In the genomic region with DNA sequence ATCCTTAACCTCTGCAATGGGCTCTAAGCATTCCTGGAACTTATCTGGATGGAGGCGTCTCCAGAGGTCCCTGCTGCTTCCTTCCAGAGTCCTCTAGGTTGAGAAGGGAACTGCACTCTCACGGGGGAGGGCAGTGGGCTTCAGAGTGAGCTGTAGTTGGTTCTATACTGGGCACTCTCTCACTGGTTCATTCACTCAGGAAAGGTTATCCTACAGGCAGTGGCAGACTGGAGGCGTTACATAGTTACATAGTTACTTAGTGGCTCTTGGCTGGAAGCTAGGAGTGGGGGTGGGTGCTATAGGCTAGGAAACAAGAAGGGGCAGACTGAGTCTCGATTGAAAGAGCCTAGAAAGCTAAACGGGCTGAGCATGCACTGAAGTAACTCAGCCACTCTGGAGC, we compare ENCODE assay signal across 17 mouse cellular contexts. TPM values are rescaled to one million over a fixed set of nuclear protein-coding genes. Genes with fewer than 3 reads are reported as not detected.
DNase-seq lines count a peak whose midpoint lies in the region; ATAC-seq and TF ChIP-seq lines count a peak whose summit lies in the region.
"Had no signal": no experiment of that assay in that cellular context is flagged by ENCODE, and none has a peak within 500 bp of the region (broad histone marks: within the 10 kb centered on the region; RNA-seq: fewer than 3 reads in every experiment).

No protein-coding gene starts in this region.

- H3K4me2 ChIP-seq in intestine, embryonic 15.5 days (replicated peaks), result no peak overlapping the region
- H3K4me2 ChIP-seq in intestine, postnatal 0 days (replicated peaks; ENCODE audit: low read depth), result no peak overlapping the region
- H3K4me2 ChIP-seq in limb, embryonic 12.5 days, result no peak overlapping the region
- H3K4me2 ChIP-seq in stomach, embryonic 16.5 days (ENCODE audit: low read depth, low read length), result no peak overlapping the region
- H3K4me2 ChIP-seq: embryonic facial prominence, embryonic 15.5 days; hindbrain, embryonic 14.5 days; limb, embryonic 15.5 days had no signal

- in situ Hi-C loops in Patski (cut with MboI; ENCODE audit: low pct_unique_long_range_greater_than_20kb), result no loop called here

- H3K36me3 ChIP-seq in intestine, embryonic 15.5 days, result no peaks in the 10 kb centered on the region
- no peaks in the 10 kb centered on the region for H3K36me3 ChIP-seq in intestine, postnatal 0 days (ENCODE audit: control insufficient read depth, insufficient read depth)
- no peaks in the 10 kb centered on the region for H3K36me3 ChIP-seq in limb, embryonic 12.5 days
- no peaks in the 10 kb centered on the region for H3K36me3 ChIP-seq in limb, embryonic 10.5 days
- H3K36me3 ChIP-seq in stomach, embryonic 16.5 days (ENCODE audit: control insufficient read depth, insufficient read depth, low read length), result no peaks in the 10 kb centered on the region
- H3K36me3 ChIP-seq: embryonic facial prominence, embryonic 15.5 days; limb, embryonic 15.5 days had no signal

- TF ChIP-seq CTCF in intestine, postnatal 0 days (IDR thresholded peaks at IDR 0.05; ENCODE audit: low read depth), result no peak
- TF ChIP-seq CTCF in Patski (IDR thresholded peaks at IDR 0.05), result no peak

- no peak overlapping the region for H3K27ac ChIP-seq in intestine, embryonic 15.5 days
- H3K27ac ChIP-seq in intestine, postnatal 0 days (ENCODE audit: low read depth, low read length), result no peak overlapping the region
- 0 out of 2 replicates have a peak overlapping the region, but pooled peaks have one; percentile 29 for H3K27ac ChIP-seq in limb, embryonic 12.5 days
- no peak overlapping the region for H3K27ac ChIP-seq in limb, embryonic 10.5 days
- no peak overlapping the region for H3K27ac ChIP-seq in stomach, embryonic 16.5 days (ENCODE audit: low read length)
- H3K27ac ChIP-seq: embryonic facial prominence, embryonic 15.5 days; hindbrain, embryonic 14.5 days; limb, embryonic 15.5 days had no signal

- H3K9me3 ChIP-seq in intestine, embryonic 15.5 days, result no peaks in the 10 kb centered on the region
- no peaks in the 10 kb centered on the region for H3K9me3 ChIP-seq in intestine, postnatal 0 days (ENCODE audit: control insufficient read depth)
- H3K9me3 ChIP-seq in limb, embryonic 12.5 days, result peaks cover 2% of the 10 kb centered on the region; the same call in 1 of the 2 replicates
- no peaks in the 10 kb centered on the region for H3K9me3 ChIP-seq in limb, embryonic 10.5 days (replicated peaks)
- H3K9me3 ChIP-seq in stomach, embryonic 16.5 days (replicated peaks; ENCODE audit: control insufficient read depth, low read length), result no peaks in the 10 kb centered on the region
- H3K9me3 ChIP-seq: embryonic facial prominence, embryonic 15.5 days; limb, embryonic 15.5 days had no signal

- no peaks in the 10 kb centered on the region for H3K27me3 ChIP-seq in intestine, embryonic 15.5 days (replicated peaks)
- H3K27me3 ChIP-seq in intestine, postnatal 0 days (replicated peaks; ENCODE audit: control insufficient read depth, insufficient read depth, low read length), result no peaks in the 10 kb centered on the region
- no peaks in the 10 kb centered on the region for H3K27me3 ChIP-seq in limb, embryonic 12.5 days
- H3K27me3 ChIP-seq in limb, embryonic 10.5 days (ENCODE audit: low read depth, poor library complexity, severe bottlenecking), result no peaks in the 10 kb centered on the region
- H3K27me3 ChIP-seq in Patski, result no peaks in the 10 kb centered on the region
- no peaks in the 10 kb centered on the region for H3K27me3 ChIP-seq in stomach, embryonic 16.5 days (ENCODE audit: control insufficient read depth, insufficient read depth, low read length)
- H3K27me3 ChIP-seq: embryonic facial prominence, embryonic 15.5 days; limb, embryonic 15.5 days had no signal

- 46% methylated on average over 5 of the region's 5 CpGs for WGBS in intestine, embryonic 15.5 days
- 39% methylated on average over 5 of the region's 5 CpGs for WGBS in intestine, postnatal 0 days
- WGBS in limb, embryonic 12.5 days, result 55% methylated on average over 5 of the region's 5 CpGs
- WGBS in limb, embryonic 10.5 days, result 63% methylated on average over 5 of the region's 5 CpGs
- WGBS in stomach, embryonic 16.5 days, result 36% methylated on average over 5 of the region's 5 CpGs

- H3K9ac ChIP-seq in intestine, embryonic 15.5 days, result no peak overlapping the region
- H3K9ac ChIP-seq in intestine, postnatal 0 days (ENCODE audit: low read depth, low read length), result no peak overlapping the region
- no peak overlapping the region for H3K9ac ChIP-seq in limb, embryonic 12.5 days (replicated peaks)
- 0 out of 2 replicates have a peak overlapping the region, but pooled peaks have one; percentile 6 for H3K9ac ChIP-seq in stomach, embryonic 16.5 days (ENCODE audit: low read length)
- H3K9ac ChIP-seq: embryonic facial prominence, embryonic 15.5 days; hindbrain, embryonic 14.5 days; limb, embryonic 15.5 days; liver, postnatal 0 days had no signal

- 0 out of 2 replicates have a peak, but pooled peaks cover 2% of the 10 kb centered on the region for H3K4me1 ChIP-seq in intestine, embryonic 15.5 days (replicated peaks)
- no peaks in the 10 kb centered on the region for H3K4me1 ChIP-seq in intestine, postnatal 0 days (replicated peaks; ENCODE audit: control insufficient read depth, insufficient read depth, low read length)
- peaks cover 4% of the 10 kb centered on the region; the same call in 1 of the 2 replicates for H3K4me1 ChIP-seq in limb, embryonic 12.5 days (replicated peaks)
- H3K4me1 ChIP-seq in limb, embryonic 10.5 days, result no peaks in the 10 kb centered on the region
- H3K4me1 ChIP-seq in stomach, embryonic 16.5 days (ENCODE audit: control insufficient read depth, insufficient read depth, low read length), result peaks cover 15% of the 10 kb centered on the region

- H3K4me3 ChIP-seq in intestine, embryonic 15.5 days (replicated peaks), result no peak overlapping the region
- H3K4me3 ChIP-seq in intestine, postnatal 0 days (ENCODE audit: low read depth, low read length), result no peak overlapping the region
- no peak overlapping the region for H3K4me3 ChIP-seq in limb, embryonic 12.5 days (replicated peaks)
- H3K4me3 ChIP-seq in limb, embryonic 10.5 days, result no peak overlapping the region
- no peak overlapping the region for H3K4me3 ChIP-seq in stomach, embryonic 16.5 days (replicated peaks; ENCODE audit: low read length)
- H3K4me3 ChIP-seq: embryonic facial prominence, embryonic 15.5 days; limb, embryonic 15.5 days had no signal

- POLR2A ChIA-PET in Patski (lab: Charles Lee), result no interaction called here

- CTCF ChIA-PET in Patski (lab: Charles Lee), result interaction anchor here (1.0 kb wide), 1 partner anchor 10 kb away, joined by 3 read pairs; no protein-coding TSS in a partner anchor

- ATAC-seq in intestine, embryonic 15.5 days, result peak; percentile 23; the same call in 1 of the 2 replicates
- no peak for ATAC-seq in intestine, postnatal 0 days
- no peak for ATAC-seq in limb, embryonic 12.5 days (ENCODE audit: insufficient number of reproducible peaks, insufficient read depth, low FRiP score, low TSS enrichment, low read depth)
- ATAC-seq in Patski, result peak; percentile 26
- no peak for ATAC-seq in stomach, embryonic 16.5 days (ENCODE audit: insufficient read depth, low FRiP score)
- ATAC-seq: liver, postnatal 0 days had no signal

- no peak for DNase-seq in limb, embryonic 10.5 days (ENCODE audit: low spot score)
- no peak for DNase-seq in Patski (ENCODE audit: low read depth, low spot score)
- DNase-seq in neural tube, embryonic 10.5 days (ENCODE audit: extremely low spot score, low spot score), result no peak
- DNase-seq: adrenal gland, postnatal 10 days; cerebellum, adult 8-10 months; heart, postnatal 14 days; kidney, adult 2 months; layer of hippocampus, adult 9-11 months; liver, postnatal 0 days; thymus, postnatal 36 days had no signal

RNA-seq across cellular contexts. Expression of gene Wnt4, which starts 26.4 kb away (rescaled TPM):
- 2.8 and 4.0 TPM in 2 replicates for polyA plus RNA-seq in intestine, embryonic 15.5 days (2015; fragmentation: Nextera tagmentation; extraction: Ambion mirVana)
- 2.1 and 2.4 TPM in 2 replicates for polyA plus RNA-seq in intestine, postnatal 0 days (2015; fragmentation: Nextera tagmentation; extraction: Ambion mirVana)
- 2.6 and 6.9 TPM in 2 replicates for polyA plus RNA-seq in limb, embryonic 12.5 days (2016; fragmentation: Nextera tagmentation; extraction: Ambion mirVana)
- polyA plus RNA-seq in limb, embryonic 10.5 days (2016; fragmentation: Nextera tagmentation; extraction: Ambion mirVana), result 1.3 and 1.4 TPM in 2 replicates
- polyA plus RNA-seq in Patski (2021), result 5.3 TPM
- 8.7 and 13.7 TPM in 2 replicates for polyA plus RNA-seq in stomach, embryonic 16.5 days (2015; fragmentation: Nextera tagmentation; extraction: Ambion mirVana)

Comparison
In these comparisons a context has a peak if more than half of its experiments do, and no peak if none do; other contexts are left out.
1. ATAC-seq: peak in intestine, embryonic 15.5 days (single experiment) and Patski (single experiment); none in intestine, postnatal 0 days (single experiment), limb, embryonic 12.5 days (single experiment) and stomach, embryonic 16.5 days (single experiment).